ENCODE assay signal across 18 mouse cellular contexts in genomic region chr13:96630396-96630795, GRCm38 (mm10).
"Had no signal": no experiment of that assay in that cellular context is flagged by ENCODE, and none has a peak within 500 bp of the region (broad histone marks: within the 10 kb centered on the region; RNA-seq: fewer than 3 reads in every experiment).

No protein-coding gene starts in this region.

- H3K9me3 ChIP-seq: kidney, embryonic 15.5 days; limb, embryonic 10.5 days; limb, embryonic 13.5 days; megakaryocyte, embryonic 14.5 days; stomach, embryonic 15.5 days had no signal

- H3K4me1 ChIP-seq: kidney, embryonic 15.5 days; limb, embryonic 10.5 days; limb, embryonic 13.5 days; megakaryocyte, embryonic 14.5 days; stomach, embryonic 15.5 days had no signal

- H3K27ac ChIP-seq: kidney, embryonic 15.5 days; limb, embryonic 10.5 days; limb, embryonic 13.5 days; macrophage; stomach, embryonic 15.5 days had no signal

- ATAC-seq: intestine, postnatal 0 days; lung, postnatal 0 days had no signal

- H3K4me3 ChIP-seq: kidney, embryonic 15.5 days; limb, embryonic 10.5 days; limb, embryonic 13.5 days; megakaryocyte, embryonic 14.5 days; stomach, embryonic 15.5 days had no signal

- H3K27me3 ChIP-seq: kidney, embryonic 15.5 days; limb, embryonic 13.5 days; megakaryocyte, embryonic 14.5 days; stomach, embryonic 15.5 days had no signal

- H3K4me2 ChIP-seq: kidney, embryonic 15.5 days; limb, embryonic 13.5 days; lung, embryonic 14.5 days; midbrain, embryonic 11.5 days; stomach, embryonic 15.5 days had no signal

- DNase-seq: kidney, adult 2 months; kidney, postnatal 10 days; kidney, postnatal 36 days; lung, embryonic 14.5 days; midbrain, embryonic 14.5 days; right cerebral cortex, adult 18-20 months; right cerebral cortex, postnatal 14 days; right cerebral cortex, postnatal 4 days; thymus, postnatal 25 days had no signal

- H3K9ac ChIP-seq: kidney, embryonic 15.5 days; limb, embryonic 13.5 days; lung, embryonic 14.5 days; stomach, embryonic 15.5 days had no signal
